Mouse (Mus musculus): ENCODE results near the gene Gm28845. TPM values are rescaled to one million over a fixed set of nuclear protein-coding genes. Genes with fewer than 3 reads are reported as not detected.
"Not testable (repeated sequence)": the region's sequence is repeated elsewhere in the genome, so short reads cannot be mapped to it uniquely, and the experiment has no call there.

The Gm28845 gene
- polyA plus RNA-seq, 1 experiment from 2014 or later: not detected

- 88% methylated on average over 15 of the region's 15 CpGs for WGBS
- Histone ChIP-seq H3K36me3 (replicated peaks; ENCODE audit: control insufficient read depth, insufficient read depth, low read depth, low read length) (no peaks in the 10 kb centered on the region), H3K9ac (replicated peaks; ENCODE audit: low read length) (no peak overlapping the region), H3K9me3 (replicated peaks; ENCODE audit: control insufficient read depth, low read length) (no peaks in the 10 kb centered on the region), H3K4me2 (ENCODE audit: low read depth, low read length) (no peak overlapping the region), H3K27me3 (ENCODE audit: control insufficient read depth, insufficient read depth, low read length) (no peaks in the 10 kb centered on the region), H3K4me1 (ENCODE audit: control insufficient read depth, insufficient read depth, low read length) (no peaks in the 10 kb centered on the region), H3K27ac (replicated peaks; ENCODE audit: low read depth, low read length) (no peak overlapping the region), H3K4me3 (ENCODE audit: low read depth, low read length) (no peak overlapping the region)
- ATAC-seq (replicated peaks; ENCODE audit: insufficient number of reproducible peaks, low FRiP score, low TSS enrichment, low read depth) (no peak), DNase-seq (ENCODE audit: low spot score) (no peak)
These were observed 55.2 kb downstream of the Gm28845 start for GRCm38 (mm10) chr1:65064201-65064600.

DNA sequence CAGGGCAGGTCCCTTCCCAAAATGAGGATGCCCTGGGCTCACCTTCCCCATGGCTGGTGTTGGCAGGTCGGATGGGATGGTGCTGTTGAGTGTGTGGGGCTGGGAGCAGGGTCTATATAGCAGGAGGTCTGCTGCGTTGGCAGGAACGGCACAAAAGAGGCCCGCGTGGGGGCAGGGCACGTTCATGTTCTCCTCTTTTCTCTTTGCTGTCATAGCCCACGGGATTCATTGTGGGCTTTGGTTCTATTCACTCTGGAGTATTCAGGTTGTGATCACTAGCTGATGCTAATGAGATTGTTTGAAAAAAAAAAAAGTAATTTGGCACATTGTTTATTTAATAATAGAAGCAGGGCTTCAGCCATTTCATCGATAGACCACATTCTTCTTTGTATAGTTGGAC, 56.0 kb downstream of the Gm28845 start, which contains the start of gene Crygd:
Gene Crygd, minus strand, starts transcription at position 101 of the 400 bp plus-strand sequence.
- H3K9me3 ChIP-seq (replicated peaks; ENCODE audit: control insufficient read depth, low read length): no peaks in the 10 kb centered on the region
- no peaks in the 10 kb centered on the region for H3K27me3 ChIP-seq (ENCODE audit: control insufficient read depth, insufficient read depth, low read length)
- H3K4me1 ChIP-seq (ENCODE audit: control insufficient read depth, insufficient read depth, low read length): no peaks in the 10 kb centered on the region
- H3K4me3 ChIP-seq (ENCODE audit: low read depth, low read length): no peak within 1 kb of the TSS
- 80% methylated on average over 8 of the region's 8 CpGs for WGBS
- no peak within 1 kb of the TSS for H3K9ac ChIP-seq (replicated peaks; ENCODE audit: low read length)
- H3K36me3 ChIP-seq (replicated peaks; ENCODE audit: control insufficient read depth, insufficient read depth, low read depth, low read length): no peaks in the 10 kb centered on the region
- ATAC-seq (replicated peaks; ENCODE audit: insufficient number of reproducible peaks, low FRiP score, low TSS enrichment, low read depth): no peak; the same call in 1 of the 2 replicates
- H3K4me2 ChIP-seq (ENCODE audit: low read depth, low read length): no peak within 1 kb of the TSS
- no peak for DNase-seq (ENCODE audit: low spot score)
- H3K27ac ChIP-seq (replicated peaks; ENCODE audit: low read depth, low read length): no peak within 1 kb of the TSS

DNA sequence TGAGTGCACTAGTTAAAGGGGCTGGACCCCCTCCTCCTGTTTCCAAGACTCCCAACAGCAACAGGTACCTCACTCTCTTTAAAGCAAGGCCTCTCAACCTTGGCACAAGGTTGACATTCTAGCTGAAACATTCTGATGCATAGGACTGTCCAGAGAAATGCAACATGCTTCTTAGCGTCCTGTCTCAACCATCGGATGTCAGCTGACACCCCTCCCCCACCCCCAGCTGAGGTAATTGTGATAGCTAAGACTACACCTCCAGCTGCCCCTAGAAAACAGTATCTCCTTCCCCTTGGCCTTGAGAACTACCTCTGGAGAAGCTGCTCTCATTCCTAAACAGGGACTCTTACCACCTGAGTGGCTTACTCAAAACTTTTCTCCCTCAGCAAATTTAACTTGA, 67.2 kb downstream of the Gm28845 start:
- H3K4me2 ChIP-seq (ENCODE audit: low read depth, low read length): no peak overlapping the region
- H3K27me3 ChIP-seq (ENCODE audit: control insufficient read depth, insufficient read depth, low read length): no peaks in the 10 kb centered on the region
- ATAC-seq (replicated peaks; ENCODE audit: insufficient number of reproducible peaks, low FRiP score, low TSS enrichment, low read depth) (no peak), DNase-seq (ENCODE audit: low spot score) (no peak)
- no peak overlapping the region for H3K4me3 ChIP-seq (ENCODE audit: low read depth, low read length)
- no peak overlapping the region for H3K27ac ChIP-seq (replicated peaks; ENCODE audit: low read depth, low read length)
- 26% methylated on average over 2 of the region's 2 CpGs for WGBS
- H3K4me1 ChIP-seq (ENCODE audit: control insufficient read depth, insufficient read depth, low read length): no peaks in the 10 kb centered on the region
- H3K9ac ChIP-seq (replicated peaks; ENCODE audit: low read length): no peak overlapping the region
- H3K9me3 ChIP-seq (replicated peaks; ENCODE audit: control insufficient read depth, low read length): no peaks in the 10 kb centered on the region
- no peaks in the 10 kb centered on the region for H3K36me3 ChIP-seq (replicated peaks; ENCODE audit: control insufficient read depth, insufficient read depth, low read depth, low read length)

DNA sequence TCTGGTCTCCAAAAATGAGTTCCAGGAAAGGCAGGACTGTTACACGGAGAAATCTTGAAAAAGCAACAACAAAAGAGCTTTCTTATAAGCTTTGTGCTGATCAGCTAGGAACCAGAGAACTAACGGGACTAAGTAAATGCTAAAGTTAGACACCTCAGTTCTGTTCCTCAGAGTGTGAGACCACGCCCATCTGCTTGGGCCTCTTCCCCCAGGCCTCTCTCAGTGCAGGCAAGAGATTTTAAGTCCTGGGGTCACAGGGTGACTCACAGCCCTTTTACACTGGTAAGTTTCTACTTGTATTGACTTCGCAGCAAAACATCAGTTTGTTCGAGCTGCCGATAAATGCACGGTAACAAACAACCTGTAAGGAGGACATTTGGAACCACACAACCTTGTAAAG, 67.7 kb downstream of the Gm28845 start:
- H3K4me1 ChIP-seq (ENCODE audit: control insufficient read depth, insufficient read depth, low read length): no peaks in the 10 kb centered on the region
- H3K9ac ChIP-seq (replicated peaks; ENCODE audit: low read length): no peak overlapping the region
- H3K9me3 ChIP-seq (replicated peaks; ENCODE audit: control insufficient read depth, low read length): no peaks in the 10 kb centered on the region
- WGBS: 58% methylated on average over 7 of the region's 7 CpGs
- H3K4me3 ChIP-seq (ENCODE audit: low read depth, low read length): no peak overlapping the region
- DNase-seq (ENCODE audit: low spot score) (no peak), ATAC-seq (replicated peaks; ENCODE audit: insufficient number of reproducible peaks, low FRiP score, low TSS enrichment, low read depth) (no peak)
- H3K36me3 ChIP-seq (replicated peaks; ENCODE audit: control insufficient read depth, insufficient read depth, low read depth, low read length): no peaks in the 10 kb centered on the region
- no peaks in the 10 kb centered on the region for H3K27me3 ChIP-seq (ENCODE audit: control insufficient read depth, insufficient read depth, low read length)
- H3K4me2 ChIP-seq (ENCODE audit: low read depth, low read length): no peak overlapping the region
- H3K27ac ChIP-seq (replicated peaks; ENCODE audit: low read depth, low read length): no peak overlapping the region

GRCm38 (mm10) chr1:65050952-65051351, 68.4 kb downstream of the Gm28845 start, which contains the start of gene Cryge:
Cryge (minus strand) TSS chr1:65051149.
- ATAC-seq (replicated peaks; ENCODE audit: insufficient number of reproducible peaks, low FRiP score, low TSS enrichment, low read depth); H3K36me3 ChIP-seq (replicated peaks; ENCODE audit: control insufficient read depth, insufficient read depth, low read depth, low read length); DNase-seq (ENCODE audit: low spot score); H3K9me3 ChIP-seq (replicated peaks; ENCODE audit: control insufficient read depth, low read length); H3K27me3 ChIP-seq (ENCODE audit: control insufficient read depth, insufficient read depth, low read length); H3K4me2 ChIP-seq (ENCODE audit: low read depth, low read length); H3K4me1 ChIP-seq (ENCODE audit: control insufficient read depth, insufficient read depth, low read length); H3K9ac ChIP-seq (replicated peaks; ENCODE audit: low read length); H3K4me3 ChIP-seq (ENCODE audit: low read depth, low read length); H3K27ac ChIP-seq (replicated peaks; ENCODE audit: low read depth, low read length): not testable (repeated sequence)
- 82% methylated on average over 10 of the region's 12 CpGs for WGBS

Other genes starting within 250 kb of the Gm28845 start
- gene Plekhm3, start 162.7 kb downstream of the Gm28845 start, polyA plus RNA-seq (2014; fragmentation: Nextera tagmentation; extraction: Ambion mirVana): 5.2 and 6.0 TPM in 2 replicates
- gene Akr1cl, start 86.8 kb downstream of the Gm28845 start, polyA plus RNA-seq (2014; fragmentation: Nextera tagmentation; extraction: Ambion mirVana): 0.18 and 1.0 TPM in 2 replicates
- gene Cryge, start 68.4 kb downstream of the Gm28845 start, polyA plus RNA-seq (2014; fragmentation: Nextera tagmentation; extraction: Ambion mirVana): 0.72 and 6.9 TPM in 2 replicates
- not detected in 2 replicates for gene Crygd, start 56.1 kb downstream of the Gm28845 start, polyA plus RNA-seq (2014; fragmentation: Nextera tagmentation; extraction: Ambion mirVana)
- gene Crygc, start 45.9 kb downstream of the Gm28845 start, polyA plus RNA-seq (2014; fragmentation: Nextera tagmentation; extraction: Ambion mirVana): 1.00 and 9.9 TPM in 2 replicates
- gene Crygb, start 37.3 kb downstream of the Gm28845 start, polyA plus RNA-seq (2014; fragmentation: Nextera tagmentation; extraction: Ambion mirVana): 0.68 TPM in 1 of 2 replicates, not detected in the other
- gene Cryga, start 16.2 kb downstream of the Gm28845 start, polyA plus RNA-seq (2014; fragmentation: Nextera tagmentation; extraction: Ambion mirVana): not detected in 2 replicates
- gene D630023F18Rik, start 3.7 kb upstream of the Gm28845 start, polyA plus RNA-seq (2014; fragmentation: Nextera tagmentation; extraction: Ambion mirVana): 0.32 and 0.45 TPM in 2 replicates
- 260 and 262 TPM in 2 replicates for gene Idh1, start 66.9 kb upstream of the Gm28845 start, polyA plus RNA-seq (2014; fragmentation: Nextera tagmentation; extraction: Ambion mirVana)
- gene Pikfyve, start 67.1 kb upstream of the Gm28845 start, polyA plus RNA-seq (2014; fragmentation: Nextera tagmentation; extraction: Ambion mirVana): 14.8 and 17.3 TPM in 2 replicates
- 0.22 TPM in 1 of 2 replicates, not detected in the other for gene Pth2r, start 162.5 kb upstream of the Gm28845 start, polyA plus RNA-seq (2014; fragmentation: Nextera tagmentation; extraction: Ambion mirVana)

Data from embryonic facial prominence, embryonic 11.5 days (tissue).